Mouse (Mus musculus): ENCODE data around the gene Sars2. TPM values are rescaled to one million over a fixed set of nuclear protein-coding genes. Genes with fewer than 3 reads are reported as not detected.

Gene Sars2
- 8.3 and 8.6 TPM in 2 replicates for polyA plus RNA-seq (2012; rRNA removed)

DNA sequence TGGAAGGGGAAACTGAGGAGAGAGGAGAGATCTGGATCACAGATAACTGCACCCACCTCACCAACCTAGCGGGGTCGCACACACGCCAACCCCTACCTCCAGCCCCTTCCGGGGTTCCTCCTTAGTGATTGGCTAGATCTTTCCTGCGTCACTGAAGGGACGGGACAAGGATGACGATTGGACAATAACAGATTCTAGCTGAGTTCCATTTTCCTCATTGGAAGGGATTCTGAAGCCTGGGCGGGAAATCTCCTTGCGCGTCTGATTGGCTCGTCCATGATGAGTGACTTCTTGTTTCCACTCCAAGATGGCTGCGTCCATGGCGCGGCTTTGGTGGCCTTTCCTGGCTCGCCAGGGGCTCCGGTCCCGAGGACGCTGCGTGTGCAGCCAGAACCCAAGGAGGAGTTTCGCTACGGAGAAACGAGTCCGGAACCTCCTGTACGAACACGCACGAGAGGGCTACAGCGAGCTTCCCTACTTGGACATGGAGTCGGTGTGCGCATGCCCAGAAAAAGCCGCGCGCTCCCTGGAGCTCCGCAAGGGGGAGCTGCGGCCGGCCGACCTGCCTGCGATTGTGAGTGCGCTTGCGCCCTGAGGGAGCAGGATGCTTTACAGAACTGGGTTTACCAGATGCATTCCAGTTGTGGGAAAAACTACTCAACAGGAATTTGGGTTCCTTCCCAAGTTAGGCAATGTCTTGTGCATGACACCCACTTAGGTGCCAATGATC, at the start of gene Sars2, which contains the start of gene Mrps12:
Gene Sars2 (plus strand): TSS at position 284 of the 730 bp plus-strand sequence.
Gene Mrps12 (minus strand): TSS at position 112 of the 730 bp plus-strand sequence.

GRCm38 (mm10) chr7:28692545-28693320, 49.1 kb upstream of the Sars2 start, which contains the start of gene Fbxo27:
TSS of gene Fbxo27 (plus strand) at chr7:28692849.

DNA sequence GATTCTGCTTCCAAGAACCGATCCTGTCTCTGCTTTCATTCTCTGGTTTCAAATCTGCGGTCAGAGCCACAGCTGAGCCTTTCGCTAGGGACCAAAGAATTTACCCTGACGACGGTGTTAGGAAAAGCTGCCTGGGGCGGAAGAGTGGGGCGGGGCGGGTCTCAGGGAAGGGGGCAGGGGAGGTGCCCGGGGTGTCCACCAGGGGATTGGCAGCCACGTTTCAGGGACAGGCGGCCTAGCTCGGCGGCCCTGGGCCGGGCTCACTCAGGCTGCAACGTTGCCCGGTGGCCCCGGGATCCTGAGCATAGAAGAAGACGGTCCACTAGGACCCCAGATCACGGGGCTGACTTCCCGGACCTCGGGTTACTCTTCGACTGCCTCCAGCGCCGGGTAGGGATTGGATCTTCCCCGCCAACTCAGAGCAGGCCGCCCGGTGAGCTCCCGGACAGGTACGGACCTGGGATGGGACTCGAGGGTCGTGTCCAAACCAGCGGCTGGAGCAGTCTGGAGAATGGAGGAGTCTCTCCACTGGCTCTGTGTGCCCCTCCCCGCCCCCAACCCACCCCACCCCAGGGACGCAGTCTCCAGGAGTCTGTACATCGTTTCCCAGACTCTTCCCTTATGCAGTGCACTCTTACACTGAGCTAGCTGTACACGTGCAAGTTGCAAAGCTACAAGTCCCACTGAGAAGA, 25.1 kb upstream of the Sars2 start, which contains the start of gene Fbxo17:
Gene Fbxo17 (plus strand): TSS at position 215 of the 692 bp plus-strand sequence.

GRCm38 (mm10) chr7:28756079-28756478, 14.3 kb downstream of the Sars2 start, which contains the start of gene Ccer2:
TSS of gene Ccer2 (plus strand) at chr7:28756174.

DNA sequence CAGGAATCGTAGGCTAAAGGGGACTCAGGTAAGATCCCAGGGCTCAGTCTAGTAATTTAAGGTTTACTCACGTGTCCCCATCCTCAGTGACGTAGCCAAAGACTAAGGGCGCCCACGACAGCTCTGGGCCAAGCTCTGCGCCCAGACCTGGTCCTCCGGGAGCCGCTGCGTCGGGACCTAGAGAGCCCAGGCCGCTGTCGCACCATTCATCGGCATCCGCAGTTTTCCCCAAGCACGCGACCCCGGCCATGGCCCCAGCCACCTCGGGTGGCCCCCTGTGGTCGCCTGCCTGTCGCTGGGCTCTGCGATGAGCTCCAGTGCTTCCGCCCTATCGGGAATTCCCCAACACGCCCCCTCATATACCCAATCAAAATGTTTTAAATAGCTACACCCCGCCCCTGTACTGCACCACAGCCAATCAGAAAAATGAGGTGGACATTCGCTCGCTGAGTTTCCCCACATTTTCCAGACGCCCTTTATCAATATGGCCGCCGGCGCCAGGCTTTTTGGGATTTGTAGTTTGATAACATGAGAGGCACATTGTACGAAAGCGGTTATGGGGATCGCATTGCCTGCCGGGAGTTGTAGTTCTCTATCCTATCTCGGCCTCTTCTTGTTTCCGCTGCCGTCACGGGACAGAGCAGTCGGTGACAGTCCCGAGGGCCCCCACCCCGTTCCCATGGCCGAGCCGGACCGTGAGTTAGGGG, 24.5 kb downstream of the Sars2 start, which contains the start of gene Sirt2:
Gene Sirt2 (plus strand): TSS at position 563 of the 707 bp plus-strand sequence.

DNA sequence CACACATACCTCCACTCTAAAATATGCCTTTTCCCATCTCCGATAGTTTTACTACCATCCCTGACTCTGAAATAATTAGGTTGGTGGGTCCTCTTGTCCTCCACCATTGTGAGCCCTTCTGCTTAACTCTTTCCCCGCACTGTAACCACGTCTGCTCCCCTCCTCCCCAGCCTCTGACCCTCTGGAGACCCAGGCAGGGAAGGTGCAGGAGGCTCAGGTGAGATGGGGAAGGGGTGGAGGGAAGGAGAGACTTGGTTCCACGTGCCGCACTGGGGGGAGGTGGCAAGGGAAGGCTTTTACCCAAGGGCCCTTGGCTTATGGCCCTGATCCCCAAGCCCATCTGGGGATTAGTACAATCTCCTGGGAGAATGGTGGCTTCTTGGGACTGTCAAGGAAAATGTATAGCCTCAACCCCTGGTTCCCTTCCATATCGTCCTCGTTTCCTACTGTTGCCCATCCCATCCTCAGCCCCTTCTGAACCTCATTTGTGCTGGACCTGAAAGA, 25.7 kb downstream of the Sars2 start, which contains the start of gene Nfkbib:
Gene Nfkbib (minus strand): TSS at position 51 of the 504 bp plus-strand sequence.

DNA sequence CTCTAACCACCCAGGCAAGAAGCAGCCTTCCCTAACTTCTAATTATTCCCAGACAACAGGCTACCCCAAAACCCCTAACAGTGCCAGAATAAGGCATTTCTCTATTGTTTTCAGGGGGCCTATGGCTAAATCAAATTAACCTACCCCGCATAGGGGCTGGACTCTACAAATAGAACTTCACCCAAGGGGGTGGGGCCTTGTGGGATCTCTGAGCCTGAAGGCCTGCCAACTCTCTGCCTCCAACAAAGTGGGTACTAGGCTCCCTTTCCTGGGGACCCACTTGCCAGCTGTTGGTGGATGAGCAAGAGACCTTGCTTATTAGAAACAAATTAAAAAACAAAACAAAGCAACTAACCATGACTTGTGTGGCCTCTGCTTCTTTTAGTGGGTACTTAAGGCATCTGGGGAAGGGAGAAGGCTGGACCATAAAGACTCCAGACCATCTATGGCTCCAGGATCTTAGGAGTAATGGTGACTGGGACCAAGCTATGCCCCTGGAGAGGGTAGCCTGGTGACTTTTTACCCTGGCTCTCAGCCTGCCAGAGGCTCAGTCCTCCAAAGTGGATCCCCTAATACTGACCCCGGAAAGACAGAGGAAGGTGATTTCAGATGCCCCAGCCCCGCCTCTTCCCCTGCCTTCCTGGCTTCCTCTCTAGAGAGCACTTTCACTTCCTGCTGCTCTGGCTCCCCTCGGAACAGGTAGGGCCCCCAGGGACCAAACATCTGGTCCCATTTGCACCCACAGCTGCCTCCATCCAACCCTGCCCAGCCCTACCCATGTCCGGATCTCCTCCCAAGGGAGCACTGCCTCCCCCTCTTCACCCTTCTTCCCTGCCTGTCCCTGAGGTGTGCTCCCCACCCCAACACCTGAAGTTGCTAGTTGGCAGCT, 46.8 kb downstream of the Sars2 start, which contains the start of gene Rinl:
Gene Rinl (plus strand): TSS at position 663 of the 889 bp plus-strand sequence.

Other genes starting within 250 kb of the Sars2 start
- gene Ifnl2, start 231.5 kb upstream of the Sars2 start, polyA plus RNA-seq (2012; rRNA removed): not detected in 2 replicates
- gene Ifnl3, start 219.2 kb upstream of the Sars2 start, polyA plus RNA-seq (2012; rRNA removed): not detected in 2 replicates
- 0.46 and 2.9 TPM in 2 replicates for gene Sycn, start 201.1 kb upstream of the Sars2 start, polyA plus RNA-seq (2012; rRNA removed)
- 0.04 and 0.07 TPM in 2 replicates for gene Nccrp1, start 194.7 kb upstream of the Sars2 start, polyA plus RNA-seq (2012; rRNA removed)
- gene Samd4b, start 143.8 kb upstream of the Sars2 start, polyA plus RNA-seq (2012; rRNA removed): 8.5 and 12.5 TPM in 2 replicates
- 7.5 and 9.7 TPM in 2 replicates for gene Pak4, start 143.8 kb upstream of the Sars2 start, polyA plus RNA-seq (2012; rRNA removed)
- gene Acp7, start 110.7 kb upstream of the Sars2 start, polyA plus RNA-seq (2012; rRNA removed): not detected in 2 replicates
- 0.81 and 0.97 TPM in 2 replicates for gene Fbxo27, start 49.1 kb upstream of the Sars2 start, polyA plus RNA-seq (2012; rRNA removed)
- gene Fbxo17, start 25.2 kb upstream of the Sars2 start, polyA plus RNA-seq (2012; rRNA removed): 1.3 and 1.4 TPM in 2 replicates
- 51.8 and 57.9 TPM in 2 replicates for gene Mrps12, start 172 bp upstream of the Sars2 start, polyA plus RNA-seq (2012; rRNA removed)
- gene Ccer2, start 14.2 kb downstream of the Sars2 start, polyA plus RNA-seq (2012; rRNA removed): not detected in 2 replicates
- gene Sirt2, start 24.7 kb downstream of the Sars2 start, polyA plus RNA-seq (2012; rRNA removed): 20.9 and 23.4 TPM in 2 replicates
- gene Nfkbib, start 25.5 kb downstream of the Sars2 start, polyA plus RNA-seq (2012; rRNA removed): 15.6 and 17.5 TPM in 2 replicates
- 5.4 and 6.7 TPM in 2 replicates for gene Rinl, start 47.0 kb downstream of the Sars2 start, polyA plus RNA-seq (2012; rRNA removed)
- 125 and 133 TPM in 2 replicates for gene Hnrnpl, start 66.5 kb downstream of the Sars2 start, polyA plus RNA-seq (2012; rRNA removed)
- gene Ech1, start 83.2 kb downstream of the Sars2 start, polyA plus RNA-seq (2012; rRNA removed): 480 and 495 TPM in 2 replicates
- gene Lgals4, start 91.9 kb downstream of the Sars2 start, polyA plus RNA-seq (2012; rRNA removed): 34.3 and 43.3 TPM in 2 replicates
- gene Lgals7, start 121.9 kb downstream of the Sars2 start, polyA plus RNA-seq (2012; rRNA removed): 0.79 and 0.81 TPM in 2 replicates
- gene Capn12, start 139.4 kb downstream of the Sars2 start, polyA plus RNA-seq (2012; rRNA removed): 0.02 and 0.03 TPM in 2 replicates
- 81.9 and 90.7 TPM in 2 replicates for gene Actn4, start 220.3 kb downstream of the Sars2 start, polyA plus RNA-seq (2012; rRNA removed)
- gene Eif3k, start 239.9 kb downstream of the Sars2 start, polyA plus RNA-seq (2012; rRNA removed): 189 and 226 TPM in 2 replicates
- gene Map4k1, start 240.1 kb downstream of the Sars2 start, polyA plus RNA-seq (2012; rRNA removed): 17.3 and 19.2 TPM in 2 replicates

Data from liver, embryonic 18 days (tissue).